Mouse (Mus musculus): ENCODE data around the gene Dhx29.

The Dhx29 gene

DNA sequence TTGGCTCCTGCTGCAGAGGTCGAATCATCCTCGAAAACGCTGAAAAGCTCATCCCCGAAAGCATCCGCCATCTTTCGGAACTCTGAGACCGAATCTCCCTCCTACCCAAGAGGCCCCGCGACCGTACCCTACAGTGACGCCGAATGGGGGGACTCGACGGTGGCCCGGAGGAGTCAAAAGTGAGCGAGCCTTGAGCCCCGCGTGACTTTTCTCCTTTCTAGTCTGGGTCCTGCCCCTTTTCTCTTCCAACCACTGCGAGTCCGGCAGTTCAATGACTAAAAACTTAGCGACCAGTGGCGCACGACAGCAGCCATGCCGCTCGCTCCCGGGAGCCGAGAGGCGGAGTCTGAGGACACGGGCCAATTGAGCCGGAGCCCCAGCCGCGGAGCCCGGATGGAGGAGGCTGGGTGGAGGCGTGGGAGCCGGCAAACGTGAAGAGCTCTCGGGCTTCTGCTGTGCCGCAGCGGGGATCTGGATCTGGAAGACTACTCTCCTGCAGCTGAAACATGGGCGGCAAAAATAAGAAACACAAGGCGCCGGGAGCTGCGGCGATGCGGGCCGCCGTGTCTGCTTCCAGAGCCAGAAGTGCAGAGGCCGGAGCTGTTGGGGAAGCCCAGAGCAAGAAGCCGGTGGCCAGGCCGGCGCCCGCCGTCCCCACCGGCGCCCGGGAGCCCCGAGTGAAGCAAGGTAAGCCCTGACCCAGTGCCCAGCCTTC lies at the start of gene Dhx29, which contains the start of gene Mtrex:
Dhx29 (plus strand) TSS at position 168 of the 715 bp plus-strand sequence.
Mtrex (minus strand) TSS at position 112 of the 715 bp plus-strand sequence.
- peak; percentile 99 for DNase-seq

DNA sequence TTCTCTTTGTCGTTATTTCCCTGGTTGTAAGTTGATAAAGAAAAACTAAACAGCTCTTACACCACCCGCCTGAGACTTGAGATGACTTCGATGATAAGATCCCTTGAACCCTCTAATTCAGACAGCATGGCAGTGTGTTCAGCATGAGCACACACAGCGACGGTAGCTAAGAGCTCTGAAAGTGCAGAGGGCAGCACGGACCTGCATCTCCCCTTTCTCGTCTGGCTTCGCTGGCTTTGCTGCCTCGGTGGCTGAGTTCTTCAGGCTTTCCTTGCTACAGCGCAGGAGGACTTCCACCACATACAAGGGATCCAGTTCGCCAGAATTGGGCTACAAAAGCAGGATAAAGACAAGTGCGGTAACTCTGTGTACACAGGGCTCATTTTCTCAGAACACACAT lies 40.0 kb upstream of the Dhx29 start:
- DNase-seq = no peak

DNA sequence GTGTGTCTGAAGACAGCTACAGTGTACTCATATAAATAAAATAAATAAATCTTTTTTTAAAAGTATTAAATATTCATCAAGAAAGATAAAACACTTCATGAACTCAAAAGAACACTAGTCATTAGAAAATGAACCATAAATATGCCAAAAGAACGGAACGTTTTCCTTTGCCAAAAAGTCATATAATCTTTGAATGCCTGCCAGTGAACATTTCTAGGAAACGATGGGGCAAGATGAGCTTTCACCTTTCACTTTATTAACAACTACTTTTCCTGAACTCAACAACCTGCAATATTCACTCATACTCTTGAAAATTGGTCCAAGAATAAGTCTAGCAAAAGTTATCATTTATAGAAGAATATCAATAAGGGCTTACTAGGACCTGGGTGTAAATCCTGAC lies 25.1 kb upstream of the Dhx29 start:
- no peak for DNase-seq

DNA sequence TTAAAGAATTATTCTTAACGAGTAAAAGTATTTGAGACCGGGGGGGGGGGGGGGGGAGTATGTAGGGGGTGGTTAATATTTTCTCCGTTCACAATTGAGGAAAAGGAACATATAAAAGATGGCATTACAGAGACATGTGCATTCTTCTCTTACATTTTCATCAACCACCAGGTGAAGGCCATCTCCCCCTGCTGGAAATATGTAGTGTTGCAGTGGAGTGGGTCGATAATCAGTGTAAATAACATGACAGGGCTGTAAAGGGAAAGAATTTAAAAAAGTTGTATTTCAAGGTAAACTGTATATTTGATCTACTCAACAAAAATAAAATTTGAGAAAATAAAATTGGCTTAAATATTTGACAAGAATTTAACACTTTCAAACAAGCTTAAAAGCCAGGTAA lies 17.6 kb upstream of the Dhx29 start:
- DNase-seq = peak; percentile 45 to 58

DNA sequence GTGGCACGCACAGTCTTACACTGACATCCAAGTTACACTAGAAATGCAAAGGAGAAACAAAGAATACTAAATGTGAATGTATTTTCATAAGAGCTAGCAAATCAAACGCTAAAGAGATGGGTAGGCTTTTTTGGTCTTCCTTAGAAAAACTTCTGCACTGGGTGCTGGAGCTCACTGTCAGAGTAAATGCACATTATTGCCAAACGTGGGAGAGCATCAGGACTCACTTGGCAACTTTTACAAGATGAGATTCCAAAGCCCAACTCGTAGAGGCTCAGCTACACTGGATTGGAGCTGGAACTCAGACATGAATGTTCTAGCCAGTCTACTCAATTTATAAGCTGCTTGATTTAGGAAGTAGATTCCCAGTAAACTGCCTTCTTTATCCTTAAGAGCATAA lies 16.8 kb upstream of the Dhx29 start:
- DNase-seq = no peak

DNA sequence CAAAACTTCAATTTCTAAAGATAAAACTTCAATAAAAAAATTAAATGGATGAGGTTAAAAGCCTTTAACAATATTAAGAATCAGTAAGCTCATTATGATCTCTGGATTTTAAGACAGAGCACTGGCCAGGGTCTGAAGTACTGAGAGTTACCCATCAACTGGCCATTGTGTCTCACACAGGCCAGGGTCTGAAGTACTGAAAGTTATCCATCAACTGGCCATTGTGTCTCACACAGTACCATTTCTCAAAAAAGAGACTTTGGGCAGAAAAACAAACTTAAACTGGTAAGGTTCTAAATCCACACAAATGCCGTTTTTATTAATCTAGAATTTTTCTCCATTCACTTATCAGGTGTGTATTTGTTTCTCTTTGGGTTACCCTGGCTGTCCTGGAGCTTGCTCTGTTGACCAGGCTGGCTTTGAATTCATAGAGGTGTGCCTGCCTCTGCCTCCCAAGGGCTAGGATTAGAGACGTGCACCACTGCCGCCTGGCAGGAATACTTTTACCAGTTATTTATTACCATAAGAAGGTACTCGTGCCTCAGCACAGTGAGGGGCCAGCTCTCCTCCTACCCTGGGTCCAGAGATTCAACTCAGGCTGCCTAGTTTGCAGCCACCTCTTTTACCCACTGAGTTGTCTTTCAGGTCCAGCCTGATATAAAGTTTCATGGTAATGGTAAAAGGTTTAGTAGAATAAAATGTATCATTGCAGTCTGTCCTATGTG lies 8.0 kb upstream of the Dhx29 start:
- DNase-seq = peak; percentile 23 to 40

DNA sequence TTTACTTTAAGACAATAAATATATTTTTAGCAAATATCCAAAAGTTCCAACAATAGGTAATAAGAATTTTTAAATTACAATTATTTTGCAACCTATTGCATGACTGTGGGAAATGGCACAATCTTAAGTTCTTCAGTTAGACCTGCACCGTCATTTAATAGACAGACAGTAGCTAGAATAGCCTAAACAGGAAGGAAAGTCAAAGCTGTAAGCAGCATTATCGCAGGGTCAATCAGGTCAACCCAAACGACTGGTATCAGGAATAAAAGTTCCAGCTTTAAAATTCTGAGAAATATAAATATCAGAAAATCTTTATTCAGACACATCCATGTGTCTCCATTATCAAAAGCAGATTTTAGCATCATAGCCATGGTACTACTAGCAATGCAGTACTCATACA lies 6.3 kb upstream of the Dhx29 start:
- no peak for DNase-seq

DNA sequence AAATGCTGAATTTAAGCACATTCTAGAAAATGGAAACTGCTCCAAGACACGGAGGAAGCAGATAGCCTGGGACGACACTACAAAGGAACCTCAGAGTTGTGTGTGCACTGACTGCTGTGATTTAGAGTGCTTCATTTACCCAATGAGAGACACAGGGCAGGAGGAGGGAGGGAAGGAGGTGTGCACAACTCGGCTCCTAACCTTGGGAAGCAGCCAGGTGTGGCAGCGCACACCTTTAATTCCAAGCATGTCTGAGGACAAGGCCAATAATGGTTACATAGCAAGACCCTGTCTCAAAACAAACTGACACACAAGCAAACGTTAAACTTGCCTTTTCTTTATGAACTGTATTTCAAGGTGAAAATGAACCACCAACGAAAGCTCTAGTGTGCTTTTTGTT lies 2.0 kb upstream of the Dhx29 start:
- DNase-seq = peak; percentile 36 to 58

DNA sequence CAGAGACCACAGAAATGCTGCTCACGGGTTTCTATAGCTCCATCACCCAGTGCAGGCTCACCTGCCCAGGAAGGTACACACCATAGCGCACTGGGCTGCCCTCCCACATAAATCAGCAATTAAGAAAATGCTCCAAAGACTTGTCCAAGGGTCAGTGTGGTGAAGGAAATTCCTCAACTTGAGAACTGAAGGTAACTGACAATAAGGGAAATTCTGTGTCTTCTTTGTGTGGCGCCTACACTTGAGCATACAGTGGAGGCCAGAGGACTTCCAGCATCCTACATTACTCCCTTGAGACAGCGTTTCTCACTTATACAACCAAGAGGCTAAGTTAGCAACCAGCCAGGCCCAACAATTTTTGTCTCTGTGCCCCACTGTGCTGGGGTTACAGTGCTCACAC lies 1.3 kb upstream of the Dhx29 start:
- DNase-seq = no peak

DNA sequence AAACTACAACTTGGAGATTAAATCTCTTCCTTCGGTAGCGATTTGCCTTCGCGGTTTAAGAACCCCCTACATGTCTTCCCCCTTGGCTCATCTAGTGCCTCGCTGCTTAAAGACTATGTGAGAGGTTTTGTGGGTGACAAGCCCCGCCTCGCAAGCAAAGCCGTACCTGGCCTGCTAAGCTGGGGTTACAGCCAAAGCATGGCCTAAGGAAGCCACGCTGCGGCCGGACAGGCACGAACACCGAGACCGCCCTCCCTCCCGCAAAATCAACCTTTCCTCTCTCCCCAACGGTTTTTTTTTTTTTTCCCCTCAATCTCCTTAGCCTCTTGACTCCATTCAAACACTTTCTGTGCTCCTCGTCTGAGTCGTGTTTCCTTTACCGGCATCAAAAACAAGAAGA lies 458 bp upstream of the Dhx29 start:
- DNase-seq = peak; percentile 42 to 61

DNA sequence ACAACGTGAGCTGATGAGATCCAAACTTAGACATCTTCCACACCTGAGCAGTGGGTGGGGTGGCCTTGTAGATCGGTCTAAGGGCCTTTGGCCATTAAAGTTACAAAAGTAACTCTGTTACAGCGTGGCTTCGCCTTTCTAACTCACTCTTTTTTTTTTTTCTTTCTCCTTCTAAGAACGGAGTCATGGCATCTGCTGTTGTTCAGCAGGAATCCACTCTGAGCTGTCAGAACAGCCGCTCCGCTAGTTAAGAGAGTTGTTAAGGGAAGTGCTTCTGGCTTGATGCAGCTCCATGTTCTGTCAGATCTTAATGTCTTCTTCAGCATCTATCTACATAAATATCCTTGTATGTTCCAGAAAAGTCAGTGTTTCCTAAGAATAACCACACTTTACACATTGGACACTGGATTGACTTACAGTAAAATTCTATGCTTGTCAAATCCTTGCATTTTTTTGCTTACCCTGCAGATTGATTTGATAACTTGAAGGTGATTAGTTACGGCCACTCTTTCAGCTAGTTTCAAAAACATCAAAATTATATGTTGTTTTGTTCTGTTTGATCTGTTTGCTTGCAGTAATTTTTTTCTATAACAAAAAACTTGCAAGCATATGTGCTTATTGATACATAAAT lies 899 bp downstream of the Dhx29 start:
- no peak for DNase-seq

DNA sequence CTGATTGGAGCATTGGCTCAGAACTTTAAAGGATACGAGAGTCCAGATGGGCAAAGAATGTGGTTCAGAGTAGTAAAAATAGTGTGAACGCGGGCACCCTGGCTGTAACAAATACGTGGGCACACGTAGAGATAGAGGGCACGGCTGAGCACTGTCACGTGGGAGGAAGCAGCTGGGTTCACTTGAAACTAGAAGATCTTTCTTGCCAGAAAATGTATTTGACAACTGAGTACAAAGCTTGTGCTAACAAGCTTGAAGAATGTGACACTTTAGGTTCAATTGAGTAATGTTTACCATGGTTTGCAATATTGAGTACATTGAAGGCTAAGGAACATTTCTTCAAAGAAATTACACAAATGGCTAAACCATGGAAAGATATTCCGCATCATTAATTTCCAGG lies 10.9 kb downstream of the Dhx29 start:
- no peak for DNase-seq

DNA sequence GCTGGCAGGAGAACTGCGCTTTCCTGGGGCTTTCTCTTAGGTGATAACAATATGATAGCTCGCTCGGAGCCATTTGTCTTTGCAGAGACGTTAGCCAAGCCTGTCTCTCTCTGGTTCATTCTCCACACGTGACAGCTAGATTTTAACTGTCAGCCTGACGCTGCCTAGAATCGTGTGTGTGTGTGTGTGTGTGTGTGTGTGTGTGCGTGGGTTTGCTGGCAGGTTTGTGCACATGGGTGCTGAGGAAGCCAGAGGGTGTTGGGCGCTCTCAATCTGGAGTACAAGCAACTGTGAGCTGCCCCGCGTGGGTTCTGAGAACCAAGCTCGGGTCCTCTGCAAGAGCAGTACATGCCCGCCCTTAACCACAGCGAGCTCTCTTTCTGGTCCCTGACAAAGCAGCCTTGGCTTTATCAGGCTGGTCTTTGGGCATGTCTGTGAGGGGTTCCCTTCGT lies 14.7 kb downstream of the Dhx29 start:
- DNase-seq = no peak

DNA sequence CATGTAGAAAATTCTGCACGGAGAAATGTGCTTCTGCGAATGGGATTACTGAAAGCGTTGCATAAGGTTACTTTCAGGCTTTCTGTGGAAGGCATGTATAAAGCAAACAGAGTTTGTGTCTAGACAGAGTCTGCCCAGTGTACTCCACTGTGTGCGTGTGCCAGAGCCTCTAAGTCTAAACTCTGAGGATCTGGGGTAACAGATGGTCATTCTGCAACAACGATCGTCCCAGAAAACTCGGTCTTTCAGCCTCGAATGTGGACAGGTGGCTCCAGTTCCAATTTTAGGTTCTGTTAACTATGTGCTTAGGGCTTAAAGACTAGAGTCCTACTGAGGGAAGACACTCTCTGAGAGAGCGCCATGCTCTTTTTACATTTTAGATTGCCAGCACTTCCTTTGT lies 18.1 kb downstream of the Dhx29 start:
- DNase-seq = no peak

DNA sequence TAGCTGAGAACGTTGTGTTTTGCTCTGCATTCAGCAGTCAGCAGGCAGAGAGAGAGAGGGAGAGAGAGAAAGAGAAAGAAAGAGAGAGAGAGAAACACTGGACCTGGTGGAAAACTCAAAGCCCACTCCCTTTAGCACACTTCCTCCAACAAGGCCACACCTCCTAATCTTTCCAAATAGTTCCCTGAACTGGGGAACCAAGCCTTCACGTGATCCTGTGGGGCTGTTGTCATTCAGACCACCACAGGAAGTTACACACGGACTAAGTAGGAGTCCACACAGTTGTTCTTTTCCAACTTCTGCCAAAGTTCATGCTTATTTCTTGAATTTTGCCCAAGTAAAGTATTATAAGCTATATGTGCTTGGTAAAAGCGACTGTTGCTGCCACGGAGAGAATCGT lies 18.6 kb downstream of the Dhx29 start:
- DNase-seq = no peak

DNA sequence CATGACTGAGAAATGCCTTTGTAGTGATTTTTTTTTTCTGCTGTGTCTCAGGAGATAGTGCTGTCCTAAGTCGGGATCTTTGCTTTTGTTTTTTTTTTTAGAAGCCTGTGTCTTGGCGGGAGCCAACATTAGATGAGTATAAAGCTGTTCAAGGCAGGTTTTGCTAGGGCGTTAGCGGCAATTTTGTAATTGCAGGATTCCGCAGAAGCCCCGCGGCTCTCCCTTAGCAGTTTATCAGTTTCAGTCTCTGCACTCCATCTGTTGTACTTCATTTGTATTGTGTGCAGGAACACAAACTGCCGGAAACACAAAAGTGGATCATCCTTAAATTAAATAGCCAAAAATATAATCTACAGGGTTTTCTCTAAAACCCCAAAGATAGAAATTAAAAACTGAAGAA lies 26.8 kb downstream of the Dhx29 start:
- DNase-seq = no peak

DNA sequence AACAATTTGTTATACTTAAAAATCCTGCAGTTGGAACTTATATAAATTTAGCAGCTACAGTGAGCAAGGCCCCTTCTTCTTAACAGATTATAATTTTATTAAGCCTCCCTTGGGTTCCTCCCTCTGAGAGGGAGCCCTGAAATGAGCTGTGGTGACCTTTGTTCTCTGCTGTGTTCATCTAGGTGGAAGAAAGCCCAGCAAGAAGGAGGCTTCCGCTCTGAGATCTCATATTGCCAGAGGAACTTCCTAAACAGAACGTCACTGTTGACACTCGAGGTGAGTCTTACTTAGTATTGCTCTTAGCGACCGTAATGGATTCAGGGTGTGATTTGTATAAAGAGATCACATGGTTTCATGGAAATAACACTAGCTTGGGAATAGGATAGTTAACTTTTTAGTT lies 35.8 kb downstream of the Dhx29 start:
- no peak for DNase-seq

DNA sequence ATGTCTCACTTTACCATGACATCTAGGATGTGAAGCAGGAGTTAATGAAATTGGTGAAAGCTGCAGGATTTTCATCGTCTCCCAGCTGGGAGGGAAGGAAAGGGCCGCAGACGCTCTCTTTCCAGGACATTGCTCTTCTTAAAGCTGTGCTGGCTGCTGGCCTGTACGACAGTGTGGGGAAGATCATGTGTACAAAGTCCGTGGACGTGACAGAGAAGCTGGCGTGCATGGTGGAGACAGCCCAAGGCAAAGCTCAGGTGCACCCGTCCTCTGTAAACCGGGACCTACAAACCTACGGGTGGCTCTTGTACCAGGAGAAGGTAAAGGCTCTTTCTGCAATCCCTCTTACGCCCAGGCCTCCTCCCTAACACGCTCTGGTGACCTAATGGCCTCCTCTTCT lies 37.2 kb downstream of the Dhx29 start:
- peak; percentile 38 to 62 for DNase-seq

DNA sequence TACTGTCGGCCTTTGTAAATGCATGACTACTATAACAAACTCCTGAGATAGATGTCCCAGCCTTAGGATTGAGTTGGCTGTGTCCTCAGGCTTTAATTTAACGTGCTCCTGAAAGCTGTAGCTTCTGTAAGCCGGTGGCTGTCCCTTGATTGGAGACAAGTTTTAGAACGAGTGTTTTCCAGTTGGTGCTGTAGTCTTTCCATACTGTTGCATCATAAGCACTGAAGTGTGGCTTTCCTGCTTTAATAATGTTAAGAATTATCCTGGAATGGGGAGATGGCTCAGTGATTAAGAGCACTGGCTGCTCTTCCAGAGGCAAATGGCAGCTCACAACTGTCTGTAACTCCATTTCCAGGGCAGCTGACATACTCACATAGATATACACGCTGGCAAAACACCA lies 40.0 kb downstream of the Dhx29 start:
- no peak for DNase-seq

DNA sequence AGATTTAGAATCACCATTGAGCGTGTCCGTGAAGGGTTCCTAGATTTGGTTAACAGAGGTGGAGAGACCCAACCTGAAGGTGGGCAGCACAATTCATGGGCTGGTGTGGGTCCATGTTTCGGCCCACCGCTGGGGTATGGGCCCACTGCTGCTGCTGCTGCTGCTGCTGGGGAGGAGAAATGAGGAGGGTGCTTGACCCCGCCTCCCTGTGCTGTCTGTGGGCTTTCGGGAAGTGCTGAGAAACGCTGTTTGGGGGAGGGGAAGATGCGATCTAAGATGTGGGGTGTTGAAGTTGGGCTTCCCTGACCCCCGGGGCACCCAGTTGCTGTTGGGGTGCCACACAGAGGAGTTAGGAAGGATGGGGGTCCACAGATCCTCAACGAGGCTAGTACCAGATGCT lies 49.5 kb downstream of the Dhx29 start:
- peak in 1 of 2 experiments; percentile 31 for DNase-seq

DNA sequence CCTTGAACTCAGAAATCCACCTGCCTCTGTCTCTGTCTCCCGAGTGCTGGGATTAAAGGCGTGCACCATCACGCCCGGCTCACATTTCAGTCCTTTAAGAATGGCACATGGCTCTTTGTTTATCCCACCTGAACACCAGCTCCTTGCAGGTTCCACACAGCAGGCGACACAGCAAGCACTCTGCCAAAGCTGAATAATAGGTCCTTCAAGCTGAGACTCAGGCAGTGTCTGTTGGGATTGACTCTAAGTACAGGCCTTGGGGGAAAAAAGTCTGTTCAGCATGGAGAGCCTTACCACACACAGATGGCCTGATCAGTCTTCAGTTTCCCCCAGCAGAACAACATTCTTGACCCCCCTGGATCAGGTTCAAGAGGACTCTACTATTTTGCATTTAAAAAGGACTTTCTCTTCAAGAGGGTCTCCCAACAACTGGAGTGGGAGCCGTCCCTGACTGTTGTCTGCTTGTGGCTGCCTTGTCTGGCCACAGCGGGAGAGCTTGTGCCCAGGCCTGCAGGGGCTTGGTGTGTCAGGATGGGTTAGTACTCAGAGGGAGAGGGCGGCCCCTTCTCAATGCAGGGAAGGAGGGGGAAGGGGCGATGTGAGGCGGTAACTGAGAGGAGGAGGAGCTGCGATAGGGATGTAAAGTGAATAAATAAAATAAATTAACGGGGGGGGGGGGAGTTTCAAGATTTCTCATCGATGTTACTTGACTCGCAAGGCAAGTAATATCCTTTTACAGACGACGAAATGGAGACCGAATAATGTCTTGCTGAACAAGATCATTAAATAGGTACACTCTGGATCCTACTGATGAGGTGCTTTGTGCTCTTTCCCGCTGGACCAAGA lies 58.6 kb downstream of the Dhx29 start:
- no peak for DNase-seq

DNA sequence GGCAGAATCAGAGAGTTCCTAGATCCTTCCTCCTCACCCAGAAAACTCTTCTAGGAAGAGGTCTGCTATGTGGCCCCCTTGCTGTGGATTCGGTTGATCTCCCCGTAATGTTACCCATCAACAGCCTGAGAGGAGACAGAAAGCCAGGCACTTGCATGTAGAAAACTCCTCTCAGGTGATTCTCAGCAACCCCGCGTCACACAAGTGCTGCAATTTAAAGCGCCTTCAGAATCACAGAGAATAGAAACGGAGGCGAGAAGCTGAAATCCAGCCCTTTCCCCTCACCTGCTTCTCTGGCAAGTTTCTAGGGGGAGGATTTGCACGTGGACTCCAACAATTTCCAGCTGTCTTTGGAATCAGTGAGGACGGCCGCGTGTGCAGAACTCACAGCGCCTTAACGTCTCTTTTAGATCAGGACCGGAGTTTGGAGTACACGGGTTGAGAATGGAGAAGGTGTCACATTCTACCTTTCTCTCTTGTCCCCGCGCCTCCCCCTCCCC lies 59.2 kb downstream of the Dhx29 start:
- no peak for DNase-seq

DNA sequence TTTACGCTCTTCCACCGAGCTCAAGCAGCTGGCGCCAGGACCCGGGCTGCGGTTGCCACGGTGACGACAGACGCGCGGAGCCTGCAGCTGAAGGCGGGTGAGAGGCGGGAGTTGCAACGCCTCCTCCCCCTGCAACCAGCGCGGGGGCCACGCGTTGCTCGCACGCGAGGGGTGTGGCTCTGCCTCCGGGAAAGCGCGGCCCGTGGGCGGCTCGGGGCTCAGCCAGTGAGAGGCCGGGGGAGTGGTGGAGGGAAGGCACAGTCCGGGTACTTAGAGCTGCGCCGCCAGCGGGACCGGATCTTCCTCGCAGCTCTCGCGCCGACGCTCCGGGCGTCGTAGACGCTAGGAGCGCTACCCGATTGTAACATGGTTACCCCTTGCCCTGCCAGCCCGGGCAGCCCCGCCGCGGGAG lies 60.3 kb downstream of the Dhx29 start, which contains the start of gene Ccno:
Ccno (plus strand) TSS at position 271 of the 412 bp plus-strand sequence.
- DNase-seq = peak; percentile 94 to 98
